21 mouse cellular contexts compared by ENCODE assay signal in genomic region chr2:41263507-41264227, GRCm38 (mm10).
DNase-seq lines count a peak whose midpoint lies in the region; ATAC-seq and TF ChIP-seq lines count a peak whose summit lies in the region.
"Had no signal": no experiment of that assay in that cellular context is flagged by ENCODE, and none has a peak within 500 bp of the region (broad histone marks: within the 10 kb centered on the region; RNA-seq: fewer than 3 reads in every experiment).

No protein-coding gene starts in this region.

- no peaks in the 10 kb centered on the region for H3K27me3 ChIP-seq in hindbrain, embryonic 10.5 days (ENCODE audit: insufficient read depth, poor library complexity, severe bottlenecking)
- H3K27me3 ChIP-seq in hindbrain, embryonic 13.5 days: no peaks in the 10 kb centered on the region
- no peaks in the 10 kb centered on the region for H3K27me3 ChIP-seq in forebrain, postnatal 0 days (ENCODE audit: insufficient read depth, low read length)
- H3K27me3 ChIP-seq in midbrain, embryonic 14.5 days (ENCODE audit: control insufficient read depth, insufficient read depth, low read length): no peaks in the 10 kb centered on the region
- no peaks in the 10 kb centered on the region for H3K27me3 ChIP-seq in liver, embryonic 12.5 days (replicated peaks)

- DNase-seq in hindbrain, embryonic 10.5 days (ENCODE audit: low spot score): no peak
- peak; percentile 4 for DNase-seq in forebrain, postnatal 0 days
- peak; percentile 29 for DNase-seq in midbrain, embryonic 14.5 days
- no peak for DNase-seq in spleen, postnatal 4 days (ENCODE audit: low spot score in 2 of 2)
- no peak for DNase-seq in frontal cortex, postnatal 36 days (ENCODE audit: low spot score in 2 of 2)
- DNase-seq: adrenal gland, postnatal 10 days; cerebellum, adult 11 months; cerebellum, postnatal 25 days; heart, postnatal 14 days; kidney, adult 8-10 months; kidney, postnatal 14 days; lung, embryonic 14.5 days; lung, postnatal 4 days; thymus, postnatal 36 days had no signal

- no peak for ATAC-seq in hindbrain, embryonic 13.5 days (ENCODE audit: low FRiP score)
- ATAC-seq in forebrain, postnatal 0 days: no peak; the same call in 1 of the 2 replicates
- ATAC-seq in midbrain, embryonic 14.5 days (ENCODE audit: low FRiP score, low TSS enrichment): no peak
- no peak for ATAC-seq in liver, embryonic 12.5 days
- ATAC-seq: activated CD4-positive, CD25-positive, alpha-beta regulatory T cell, adult 4 months; CD4-positive, CD25-positive, alpha-beta regulatory T cell, adult 4 months had no signal

- no peak for TF ChIP-seq CTCF in cortical plate, adult 2 months (IDR thresholded peaks at IDR 0.05; ENCODE audit: extremely low read depth, insufficient read depth, low read length)
- TF ChIP-seq CTCF in forebrain, postnatal 0 days (IDR thresholded peaks at IDR 0.05; ENCODE audit: low read depth): no peak

- H3K4me1 ChIP-seq in hindbrain, embryonic 10.5 days (replicated peaks): peaks cover 9% of the 10 kb centered on the region; the same call in 1 of the 2 replicates
- H3K4me1 ChIP-seq in hindbrain, embryonic 13.5 days (replicated peaks): peaks cover 6% of the 10 kb centered on the region; the same call in 1 of the 2 replicates
- no peaks in the 10 kb centered on the region; the same call in 1 of the 2 replicates for H3K4me1 ChIP-seq in cortical plate, adult 2 months (ENCODE audit: control insufficient read depth, insufficient read depth, low read length)
- H3K4me1 ChIP-seq in forebrain, postnatal 0 days (ENCODE audit: insufficient read depth): no peaks in the 10 kb centered on the region
- 0 out of 2 replicates have a peak, but pooled peaks cover 4% of the 10 kb centered on the region for H3K4me1 ChIP-seq in midbrain, embryonic 14.5 days (ENCODE audit: control insufficient read depth, insufficient read depth, low read length)
- no peaks in the 10 kb centered on the region for H3K4me1 ChIP-seq in liver, embryonic 12.5 days

- no peak overlapping the region for H3K4me3 ChIP-seq in hindbrain, embryonic 10.5 days
- H3K4me3 ChIP-seq in hindbrain, embryonic 13.5 days: no peak overlapping the region
- no peak overlapping the region for H3K4me3 ChIP-seq in cortical plate, adult 2 months (ENCODE audit: insufficient read depth, low read length)
- H3K4me3 ChIP-seq in forebrain, postnatal 0 days (ENCODE audit: low read depth, low read length): no peak overlapping the region
- H3K4me3 ChIP-seq in midbrain, embryonic 14.5 days (replicated peaks; ENCODE audit: low read depth, low read length): no peak overlapping the region
- no peak overlapping the region for H3K4me3 ChIP-seq in liver, embryonic 12.5 days

- WGBS in hindbrain, embryonic 10.5 days: 83% methylated on average over 6 of the region's 6 CpGs
- 70% methylated on average over 6 of the region's 6 CpGs for WGBS in hindbrain, embryonic 13.5 days
- WGBS in forebrain, postnatal 0 days: 54% methylated on average over 6 of the region's 6 CpGs
- 64% methylated on average over 6 of the region's 6 CpGs for WGBS in midbrain, embryonic 14.5 days
- 65% methylated on average over 6 of the region's 6 CpGs for WGBS in liver, embryonic 12.5 days (ENCODE audit: insufficient replicate concordance)

- H3K27ac ChIP-seq in hindbrain, embryonic 10.5 days: peak overlapping the region; percentile 77
- no peak overlapping the region for H3K27ac ChIP-seq in hindbrain, embryonic 13.5 days
- H3K27ac ChIP-seq in cortical plate, adult 2 months (ENCODE audit: insufficient read depth, low read length): peak overlapping the region; percentile 71
- H3K27ac ChIP-seq in forebrain, postnatal 0 days (ENCODE audit: low read depth, low read length): no peak overlapping the region
- 0 out of 2 replicates have a peak overlapping the region, but pooled peaks have one; percentile 22 for H3K27ac ChIP-seq in midbrain, embryonic 14.5 days (replicated peaks; ENCODE audit: low read depth, low read length)
- no peak overlapping the region for H3K27ac ChIP-seq in liver, embryonic 12.5 days

- no peak overlapping the region for H3K4me2 ChIP-seq in hindbrain, embryonic 13.5 days
- no peak overlapping the region for H3K4me2 ChIP-seq in forebrain, postnatal 0 days (ENCODE audit: low read depth)
- no peak overlapping the region for H3K4me2 ChIP-seq in midbrain, embryonic 14.5 days (ENCODE audit: low read length)
- H3K4me2 ChIP-seq in liver, embryonic 12.5 days: no peak overlapping the region
- H3K4me2 ChIP-seq: heart, embryonic 11.5 days; liver, embryonic 11.5 days; lung, embryonic 14.5 days had no signal

- no peak overlapping the region for H3K9ac ChIP-seq in hindbrain, embryonic 13.5 days
- 0 out of 2 replicates have a peak overlapping the region, but pooled peaks have one; percentile 6 for H3K9ac ChIP-seq in forebrain, postnatal 0 days
- H3K9ac ChIP-seq in midbrain, embryonic 14.5 days (replicated peaks; ENCODE audit: low read length): no peak overlapping the region
- H3K9ac ChIP-seq in liver, embryonic 12.5 days: no peak overlapping the region
- H3K9ac ChIP-seq: lung, embryonic 14.5 days had no signal

- no peak for TF ChIP-seq POLR2A in cortical plate, adult 2 months (IDR thresholded peaks at IDR 0.05; ENCODE audit: extremely low read depth, insufficient read depth, low read length)

- H3K36me3 ChIP-seq in hindbrain, embryonic 10.5 days: no peaks in the 10 kb centered on the region
- H3K36me3 ChIP-seq in hindbrain, embryonic 13.5 days: no peaks in the 10 kb centered on the region
- H3K36me3 ChIP-seq in forebrain, postnatal 0 days (ENCODE audit: insufficient read depth): no peaks in the 10 kb centered on the region
- H3K36me3 ChIP-seq in midbrain, embryonic 14.5 days (ENCODE audit: control insufficient read depth, insufficient read depth, low read length): no peaks in the 10 kb centered on the region
- H3K36me3 ChIP-seq in liver, embryonic 12.5 days: no peaks in the 10 kb centered on the region

- no peaks in the 10 kb centered on the region for H3K9me3 ChIP-seq in hindbrain, embryonic 10.5 days
- no peaks in the 10 kb centered on the region for H3K9me3 ChIP-seq in hindbrain, embryonic 13.5 days
- H3K9me3 ChIP-seq in forebrain, postnatal 0 days (ENCODE audit: low read length): no peaks in the 10 kb centered on the region
- no peaks in the 10 kb centered on the region for H3K9me3 ChIP-seq in midbrain, embryonic 14.5 days (ENCODE audit: control insufficient read depth, low read length)
- no peaks in the 10 kb centered on the region for H3K9me3 ChIP-seq in liver, embryonic 12.5 days (replicated peaks)

Comparison
In these comparisons a context has a peak if more than half of its experiments do, and no peak if none do; other contexts are left out.
1. H3K27ac ChIP-seq: peak in hindbrain, embryonic 10.5 days (single experiment), cortical plate, adult 2 months (single experiment) and midbrain, embryonic 14.5 days (single experiment); none in hindbrain, embryonic 13.5 days (single experiment), forebrain, postnatal 0 days (single experiment) and liver, embryonic 12.5 days (single experiment).
2. DNase-seq: peak in forebrain, postnatal 0 days (single experiment) and midbrain, embryonic 14.5 days (single experiment); none in hindbrain, embryonic 10.5 days (single experiment), spleen, postnatal 4 days (0 of 2) and frontal cortex, postnatal 36 days (0 of 2).